Mouse (Mus musculus): ENCODE measurements around the gene Rcsd1. TPM values are rescaled to one million over a fixed set of nuclear protein-coding genes. Genes with fewer than 3 reads are reported as not detected.

Gene Rcsd1
- polyA plus RNA-seq, 1 experiment from 2014 or later = 53.7 TPM

DNA sequence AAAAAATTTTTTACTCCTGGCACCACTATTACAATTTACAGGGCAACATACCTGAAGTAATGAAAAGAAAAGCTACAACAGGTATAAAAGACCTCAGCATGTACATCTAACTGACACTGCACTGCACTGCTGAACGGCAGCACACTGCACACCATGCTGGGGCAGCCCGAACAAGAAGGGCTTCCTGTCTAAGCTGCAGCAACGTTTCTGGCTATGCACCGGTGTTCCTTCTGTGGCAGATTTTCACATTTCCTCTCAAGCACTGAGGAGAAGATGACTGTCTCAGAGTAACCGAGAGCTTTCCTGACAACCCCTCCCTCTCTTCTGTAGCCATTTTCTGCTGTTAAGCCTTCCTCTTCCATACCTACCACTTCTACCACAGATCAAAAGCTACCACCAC is 96.8 kb downstream of the Rcsd1 start:
- H3K9ac ChIP-seq (ENCODE audit: low read depth, low read length) = no peak overlapping the region
- no peaks in the 10 kb centered on the region for H3K27me3 ChIP-seq (ENCODE audit: insufficient read depth, low read length)
- DNase-seq (ENCODE audit: low spot score) = no peak
- no peak overlapping the region for H3K4me2 ChIP-seq (ENCODE audit: low read length)
- no peak overlapping the region for H3K4me3 ChIP-seq (replicated peaks; ENCODE audit: low read depth, low read length)
- TF ChIP-seq CTCF (IDR thresholded peaks at IDR 0.05; ENCODE audit: low read depth) = no peak
- ATAC-seq (replicated peaks; ENCODE audit: low FRiP score, low read depth) = no peak
- 63% methylated on average over 5 of the region's 5 CpGs for WGBS
- peaks cover 5% of the 10 kb centered on the region for H3K36me3 ChIP-seq (ENCODE audit: insufficient read depth, low read length)
- no peaks in the 10 kb centered on the region for H3K9me3 ChIP-seq (replicated peaks; ENCODE audit: low read length)
- 0 out of 2 replicates have a peak overlapping the region, but pooled peaks have one; percentile 21 for H3K27ac ChIP-seq
- H3K4me1 ChIP-seq (replicated peaks; ENCODE audit: insufficient read depth, low read length) = peaks cover 16% of the 10 kb centered on the region; the same call in 1 of the 2 replicates

DNA sequence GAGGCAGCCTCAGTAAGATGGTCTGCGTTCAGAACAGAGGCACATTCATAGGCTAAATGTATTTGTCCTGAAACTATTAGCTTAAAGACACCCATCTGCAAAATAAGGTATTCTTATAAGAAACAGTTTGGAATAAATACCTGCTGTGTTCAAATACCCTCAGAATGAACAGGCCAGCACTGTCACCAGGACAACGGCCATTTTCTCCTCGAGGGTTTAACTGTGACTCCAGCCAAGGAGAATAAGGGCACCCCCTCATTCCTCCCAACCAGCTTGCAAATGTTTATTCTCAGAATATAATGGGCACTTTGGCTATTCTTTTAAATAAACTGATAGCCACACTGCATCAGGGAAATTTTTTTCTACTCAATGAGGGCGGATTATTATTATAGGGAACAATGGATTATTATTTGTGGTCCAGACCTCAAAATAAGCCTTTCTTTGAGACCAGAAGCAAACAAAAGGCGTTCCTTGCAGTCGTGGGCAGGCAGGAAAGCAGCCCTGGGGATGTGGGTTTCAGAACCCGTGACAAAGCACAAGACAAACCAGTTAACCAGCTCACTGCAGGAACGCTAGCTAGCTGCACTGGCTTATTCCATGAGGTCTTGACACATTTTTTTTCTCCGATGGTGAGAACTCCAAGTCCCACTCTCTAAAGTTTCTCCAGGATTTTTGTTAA is 99.1 kb downstream of the Rcsd1 start:
- Histone ChIP-seq H3K27ac (peak overlapping the region; percentile 2; the same call in 1 of the 2 replicates), H3K9ac (ENCODE audit: low read depth, low read length) (no peak overlapping the region), H3K4me2 (ENCODE audit: low read length) (no peak overlapping the region), H3K36me3 (ENCODE audit: insufficient read depth, low read length) (peaks cover 14% of the 10 kb centered on the region), H3K27me3 (ENCODE audit: insufficient read depth, low read length) (no peaks in the 10 kb centered on the region), H3K4me3 (replicated peaks; ENCODE audit: low read depth, low read length) (no peak overlapping the region), H3K4me1 (replicated peaks; ENCODE audit: insufficient read depth, low read length) (no peaks in the 10 kb centered on the region), H3K9me3 (replicated peaks; ENCODE audit: low read length) (no peaks in the 10 kb centered on the region)
- no peak for TF ChIP-seq CTCF (IDR thresholded peaks at IDR 0.05; ENCODE audit: low read depth)
- 69% methylated on average over 9 of the region's 9 CpGs for WGBS
- DNase-seq (ENCODE audit: low spot score) (no peak), ATAC-seq (replicated peaks; ENCODE audit: low FRiP score, low read depth) (no peak)

DNA sequence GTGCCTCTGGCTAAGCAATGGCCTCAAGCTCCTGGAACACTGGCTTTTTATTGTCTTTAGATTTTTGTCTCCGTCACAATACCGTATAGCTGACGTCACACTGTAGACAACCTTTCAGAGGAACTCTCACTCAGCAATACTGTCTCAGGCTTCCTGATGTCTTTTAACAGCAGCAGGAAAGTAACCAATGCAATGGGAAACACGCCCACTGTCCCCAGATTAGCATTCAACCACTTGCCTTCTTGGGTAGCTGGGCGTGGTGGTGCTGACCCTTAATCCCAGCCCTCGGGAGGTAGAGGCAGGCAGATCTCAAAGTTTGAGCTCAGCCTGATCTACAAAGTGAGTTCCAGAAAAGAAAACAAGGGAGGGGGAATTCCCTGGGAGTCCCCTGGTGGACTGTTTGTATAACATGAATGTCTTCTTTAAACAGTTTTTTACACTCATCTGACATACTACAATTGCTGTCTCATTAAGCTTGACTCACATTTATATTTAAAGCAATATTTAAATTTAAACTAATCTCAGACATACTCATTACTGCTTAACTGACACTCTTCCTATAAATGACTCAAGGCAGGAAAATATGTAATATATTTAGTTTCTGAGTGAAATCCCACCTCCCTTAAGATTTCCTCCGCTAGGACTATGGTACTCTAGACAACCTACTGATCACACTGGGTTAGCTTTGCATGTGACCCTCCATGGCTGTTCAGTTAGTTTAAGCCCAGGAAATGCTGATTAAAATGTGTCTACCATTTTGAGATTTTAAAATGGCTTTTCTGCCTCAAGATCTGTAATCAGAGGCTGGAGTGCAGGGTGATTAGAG is 99.8 kb downstream of the Rcsd1 start:
- 59% methylated on average over 7 of the region's 7 CpGs for WGBS
- TF ChIP-seq CTCF (IDR thresholded peaks at IDR 0.05; ENCODE audit: low read depth) = peak; percentile 12; the same call in 1 of the 2 replicates
- no peak for ATAC-seq (replicated peaks; ENCODE audit: low FRiP score, low read depth)

DNA sequence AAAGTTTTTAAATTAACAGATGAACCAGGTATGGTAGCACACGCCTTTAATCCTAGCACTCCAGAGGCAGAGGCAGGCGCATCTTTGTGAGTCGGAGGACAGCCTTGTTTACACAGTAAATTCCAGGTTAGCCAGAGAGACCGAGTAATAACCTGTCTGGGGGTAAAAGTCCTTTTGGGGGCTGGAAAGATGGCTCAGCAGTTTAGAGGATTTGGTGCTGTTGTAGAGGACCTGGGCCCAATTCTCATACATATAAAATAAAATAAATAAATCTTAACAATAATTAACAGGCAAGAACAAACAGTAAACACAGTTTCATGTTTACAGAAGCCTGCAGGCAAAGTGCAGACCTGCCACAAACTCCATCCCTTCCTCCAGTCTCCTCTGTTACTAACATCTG is 100.7 kb downstream of the Rcsd1 start:
- no peak overlapping the region for H3K9ac ChIP-seq (ENCODE audit: low read depth, low read length)
- H3K36me3 ChIP-seq (ENCODE audit: insufficient read depth, low read length) = peaks cover 24% of the 10 kb centered on the region
- no peaks in the 10 kb centered on the region for H3K27me3 ChIP-seq (ENCODE audit: insufficient read depth, low read length)
- no peak overlapping the region for H3K4me3 ChIP-seq (replicated peaks; ENCODE audit: low read depth, low read length)
- no peak overlapping the region for H3K4me2 ChIP-seq (ENCODE audit: low read length)
- WGBS = 82% methylated on average over 4 of the region's 4 CpGs
- H3K4me1 ChIP-seq (replicated peaks; ENCODE audit: insufficient read depth, low read length) = no peaks in the 10 kb centered on the region
- DNase-seq (ENCODE audit: low spot score) (no peak), ATAC-seq (replicated peaks; ENCODE audit: low FRiP score, low read depth) (no peak)
- no peak for TF ChIP-seq CTCF (IDR thresholded peaks at IDR 0.05; ENCODE audit: low read depth)
- no peak overlapping the region for H3K27ac ChIP-seq
- H3K9me3 ChIP-seq (replicated peaks; ENCODE audit: low read length) = no peaks in the 10 kb centered on the region

More for the DNA sequence above, 99.8 kb downstream of the Rcsd1 start:
- H3K36me3 ChIP-seq (ENCODE audit: insufficient read depth, low read length) = peaks cover 16% of the 10 kb centered on the region
- H3K9me3 ChIP-seq (replicated peaks; ENCODE audit: low read length) = no peaks in the 10 kb centered on the region
- DNase-seq (ENCODE audit: low spot score) = no peak
- no peak overlapping the region for H3K4me2 ChIP-seq (ENCODE audit: low read length)
- H3K27ac ChIP-seq = no peak overlapping the region
- no peak overlapping the region for H3K9ac ChIP-seq (ENCODE audit: low read depth, low read length)
- no peak overlapping the region for H3K4me3 ChIP-seq (replicated peaks; ENCODE audit: low read depth, low read length)
- H3K27me3 ChIP-seq (ENCODE audit: insufficient read depth, low read length) = no peaks in the 10 kb centered on the region
- no peaks in the 10 kb centered on the region for H3K4me1 ChIP-seq (replicated peaks; ENCODE audit: insufficient read depth, low read length)

- Histone ChIP-seq H3K4me1 (replicated peaks; ENCODE audit: insufficient read depth, low read length) (no peaks in the 10 kb centered on the region), H3K9me3 (replicated peaks; ENCODE audit: low read length) (no peaks in the 10 kb centered on the region), H3K36me3 (ENCODE audit: insufficient read depth, low read length) (peaks cover 42% of the 10 kb centered on the region), H3K27me3 (ENCODE audit: insufficient read depth, low read length) (no peaks in the 10 kb centered on the region), H3K4me3 (replicated peaks; ENCODE audit: low read depth, low read length) (no peak overlapping the region), H3K9ac (ENCODE audit: low read depth, low read length) (no peak overlapping the region), H3K27ac (no peak overlapping the region), H3K4me2 (ENCODE audit: low read length) (no peak overlapping the region)
- no peak for TF ChIP-seq CTCF (IDR thresholded peaks at IDR 0.05; ENCODE audit: low read depth)
- WGBS = 83% methylated on average over 6 of the region's 6 CpGs
- ATAC-seq (replicated peaks; ENCODE audit: low FRiP score, low read depth) = no peak
- DNase-seq (ENCODE audit: low spot score) = no peak
These were observed 103.8 kb downstream of the Rcsd1 start for GRCm38 (mm10) chr1:165605774-165606173.

- H3K4me2 ChIP-seq (ENCODE audit: low read length) = no peak overlapping the region
- no peaks in the 10 kb centered on the region for H3K27me3 ChIP-seq (ENCODE audit: insufficient read depth, low read length)
- no peak overlapping the region for H3K27ac ChIP-seq
- no peaks in the 10 kb centered on the region for H3K9me3 ChIP-seq (replicated peaks; ENCODE audit: low read length)
- H3K4me3 ChIP-seq (replicated peaks; ENCODE audit: low read depth, low read length) = no peak overlapping the region
- DNase-seq (ENCODE audit: low spot score) (no peak), ATAC-seq (replicated peaks; ENCODE audit: low FRiP score, low read depth) (no peak)
- no peak overlapping the region for H3K9ac ChIP-seq (ENCODE audit: low read depth, low read length)
- H3K4me1 ChIP-seq (replicated peaks; ENCODE audit: insufficient read depth, low read length) = no peaks in the 10 kb centered on the region
- WGBS = 89% methylated on average over 3 of the region's 3 CpGs
- H3K36me3 ChIP-seq (ENCODE audit: insufficient read depth, low read length) = peaks cover 42% of the 10 kb centered on the region
- no peak for TF ChIP-seq CTCF (IDR thresholded peaks at IDR 0.05; ENCODE audit: low read depth)
These were observed 104.4 kb downstream of the Rcsd1 start for GRCm38 (mm10) chr1:165605108-165605507.
